Mouse (Mus musculus) ES-E14 (cell line): Measurements from ENCODE around the gene Spg7. TPM values are rescaled to one million over a fixed set of nuclear protein-coding genes. Genes with fewer than 3 reads are reported as not detected.
"Not testable (repeated sequence)": the region's sequence is repeated elsewhere in the genome, so short reads cannot be mapped to it uniquely, and the experiment has no call there.

ENCODE experiments used
- DNase-seq: peaks from one replicate; pipeline ENCODE4 v3.0.0-alpha.2; 2013; ENCODE audit warnings: low read depth, low spot score
- H3K27ac ChIP-seq: 2 replicates; pipeline ENCODE4 v1.5.1; 2012; ENCODE audit warnings: low read depth, mild to moderate bottlenecking, low read length, moderate library complexity, mixed read lengths; ENCODE audit not compliant: poor library complexity, insufficient read depth, severe bottlenecking
- H3K36me3 ChIP-seq: 2 replicates; pipeline ENCODE4 v1.6.1; 2012; ENCODE audit warnings: mild to moderate bottlenecking, low read length, moderate library complexity, mixed read lengths; ENCODE audit not compliant: control insufficient read depth, poor library complexity, insufficient read depth, severe bottlenecking
- H3K4me1 ChIP-seq, 2 experiments: fragments of 150-350 bp in 1 of 2; sonication (generic) in 1 of 2; 2 replicates each; pipeline ENCODE4 v1.6.1; 2012; ENCODE audit warnings: low read length in 2 of 2, mild to moderate bottlenecking in 1 of 2, mixed read lengths in 1 of 2; ENCODE audit not compliant: control insufficient read depth in 2 of 2, insufficient read depth in 2 of 2, poor library complexity in 1 of 2
- H3K4me3 ChIP-seq, 2 experiments: fragments of 150-350 bp in 1 of 2; sonication (generic) in 1 of 2; 2 replicates each; pipeline ENCODE4 v1.5.1; 2012; ENCODE audit warnings: low read length in 2 of 2, low read depth in 1 of 2, mild to moderate bottlenecking in 1 of 2, mixed read lengths in 1 of 2; ENCODE audit not compliant: insufficient read depth in 1 of 2, poor library complexity in 1 of 2, severe bottlenecking in 1 of 2
- H3K9ac ChIP-seq: 2 replicates; pipeline ENCODE4 v1.6.1; 2012; ENCODE audit warnings: low read depth, mild to moderate bottlenecking, low read length, mixed read lengths; ENCODE audit not compliant: poor library complexity, insufficient read depth, severe bottlenecking
- H3K9me3 ChIP-seq: fragments of 150-350 bp; sonication (generic); 2 replicates; pipeline ENCODE4 v1.6.1; 2012; ENCODE audit warnings: low read depth, mild to moderate bottlenecking, low read length; ENCODE audit not compliant: control insufficient read depth, insufficient read depth
- CHD2 ChIP-seq: IDR thresholded peaks from 2 replicates; pipeline ENCODE4 v1.6.1; 2014; ENCODE audit warnings: mild to moderate bottlenecking, low read depth, low read length, inconsistent platforms
- HCFC1 ChIP-seq: IDR thresholded peaks from 2 replicates; pipeline ENCODE4 v1.6.1; 2012; ENCODE audit warnings: low read length, inconsistent platforms, borderline replicate concordance; ENCODE audit not compliant: insufficient read depth
- MAFK ChIP-seq: IDR thresholded peaks from 2 replicates; pipeline ENCODE4 v1.6.1; 2014; ENCODE audit warnings: mild to moderate bottlenecking, low read depth, low read length, inconsistent platforms; ENCODE audit not compliant: insufficient read depth
- ZC3H11A ChIP-seq: IDR thresholded peaks from 2 replicates; pipeline ENCODE4 v1.6.1; 2012; ENCODE audit warnings: low read depth, mild to moderate bottlenecking, inconsistent platforms, low read length, borderline replicate concordance
- ZNF384 ChIP-seq: IDR thresholded peaks from 2 replicates; pipeline ENCODE4 v1.6.1; 2012; ENCODE audit warnings: low read depth, low read length, inconsistent platforms
- in situ Hi-C, 2 experiments: fragments of 600-800 bp; cut with MboI; formaldehyde crosslinking; loops; one replicate each; pipeline ENCODE4 v1.15.1; 2025; ENCODE audit warnings: low sequenced_read_pairs in 2 of 2, inconsistent platforms in 1 of 2; ENCODE audit not compliant: unreplicated experiment in 2 of 2
- total RNA-seq: library from RNA; depleted of rRNA; stranded (reverse); fragments of 300-350 nt; gene quantifications from 2 replicates; pipeline ENCODE4 v1.2.3, GENCODE M21; 2012

Gene Spg7
- total RNA-seq, 1 experiment, result 106 TPM

- H3K9me3 ChIP-seq, result not testable (repeated sequence)
Observed at GRCm38 (mm10) chr8:123044743-123045425, 17.9 kb upstream of the Spg7 start.

DNA sequence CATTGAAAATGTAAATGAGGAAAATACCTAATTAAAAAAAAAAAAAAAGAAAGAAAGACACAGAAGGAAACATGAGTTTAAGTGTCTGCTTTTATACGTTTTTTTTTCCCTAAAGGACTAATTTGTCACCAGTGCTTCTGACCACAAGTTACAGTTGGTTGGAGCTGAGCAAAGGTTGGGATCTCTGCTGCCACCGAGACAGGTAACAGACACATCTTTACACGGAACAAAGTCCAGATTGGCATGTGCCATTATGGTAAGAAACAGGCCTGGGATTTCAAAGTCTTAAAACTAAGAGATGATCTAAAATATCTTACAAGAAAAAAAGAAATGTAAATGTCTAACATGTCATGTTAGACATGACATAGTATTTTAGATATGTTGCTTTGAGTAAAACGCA lies 16.0 kb upstream of the Spg7 start:
- in situ Hi-C loops, result no loop called here
- Histone ChIP-seq H3K9ac (no peak overlapping the region), H3K4me3 (no peak overlapping the region), H3K4me1 (peaks cover 2 to 8% of the 10 kb centered on the region in 2 experiments; a peak in 1 of 4 replicates), H3K9me3 (no peaks in the 10 kb centered on the region), H3K27ac (no peak overlapping the region), H3K36me3 (no peaks in the 10 kb centered on the region)
- no peak for DNase-seq
- no peak for TF ChIP-seq ZC3H11A
- peak; percentile 44; the same call in 1 of the 2 replicates for TF ChIP-seq ZNF384

More at GRCm38 (mm10) chr8:123044743-123045425, 17.9 kb upstream of the Spg7 start:
- H3K36me3 ChIP-seq, H3K9ac ChIP-seq, in situ Hi-C loops, H3K4me1 ChIP-seq, H3K4me3 ChIP-seq, DNase-seq: not testable (repeated sequence)
- peak overlapping the region; percentile 77; the same call in 1 of the 2 replicates for H3K27ac ChIP-seq
- TF ChIP-seq ZNF384, result peak; percentile 73

- H3K9ac ChIP-seq, result no peak overlapping the region
- H3K27ac ChIP-seq, result no peak overlapping the region
- H3K4me1 ChIP-seq, result peaks cover 2 to 10% of the 10 kb centered on the region in 2 experiments; a peak in 1 of 4 replicates
- in situ Hi-C loops, result no loop called here
- no peaks in the 10 kb centered on the region for H3K36me3 ChIP-seq
- no peak for TF ChIP-seq ZC3H11A
- TF ChIP-seq HCFC1, result no peak
- TF ChIP-seq CHD2, result no peak
- no peak for TF ChIP-seq ZNF384
- TF ChIP-seq MAFK, result no peak
- DNase-seq, result no peak
- no peaks in the 10 kb centered on the region for H3K9me3 ChIP-seq
- H3K4me3 ChIP-seq, result no peak overlapping the region
Observed at GRCm38 (mm10) chr8:123047827-123048226, 14.9 kb upstream of the Spg7 start.

- Histone ChIP-seq H3K9me3 (no peaks in the 10 kb centered on the region), H3K27ac (no peak overlapping the region), H3K9ac (no peak overlapping the region), H3K4me3 (no peak overlapping the region), H3K4me1 (peaks cover 2 to 10% of the 10 kb centered on the region in 2 experiments; a peak in 1 of 4 replicates), H3K36me3 (no peaks in the 10 kb centered on the region)
- in situ Hi-C loops, result no loop called here
- TF ChIP-seq ZNF384 (no peak), CHD2 (no peak)
- no peak for DNase-seq
Observed at GRCm38 (mm10) chr8:123048402-123048801, 14.3 kb upstream of the Spg7 start.

DNA sequence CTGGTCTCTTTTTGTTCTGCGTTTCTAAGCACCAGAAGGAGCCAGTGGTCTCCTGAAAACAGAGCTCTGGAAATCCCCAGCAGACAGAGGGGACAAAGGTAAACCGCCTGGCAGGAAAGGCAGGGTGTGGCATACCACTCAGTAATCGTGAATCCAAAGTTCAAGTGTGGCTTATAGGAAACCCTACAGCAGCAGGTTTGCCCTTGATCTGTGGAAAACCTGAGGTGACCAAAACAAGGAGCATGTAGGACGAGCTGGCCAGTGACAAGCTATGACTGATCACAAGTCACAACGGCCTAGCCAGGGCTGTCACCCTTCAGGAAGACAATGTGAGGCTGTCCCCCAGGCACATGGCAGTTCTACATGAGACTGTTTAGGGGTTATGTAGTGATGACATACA lies 11.3 kb upstream of the Spg7 start:
- DNase-seq, result no peak
- Histone ChIP-seq H3K4me1 (peaks cover 2 to 8% of the 10 kb centered on the region in 2 experiments; a peak in 1 of 4 replicates), H3K4me3 (no peak overlapping the region), H3K9me3 (no peaks in the 10 kb centered on the region), H3K27ac (no peak overlapping the region), H3K36me3 (no peaks in the 10 kb centered on the region), H3K9ac (no peak overlapping the region)
- TF ChIP-seq MAFK (no peak), CHD2 (no peak), HCFC1 (no peak), ZNF384 (no peak), ZC3H11A (no peak)
- in situ Hi-C loops, result no loop called here
